Mouse (Mus musculus) E14TG2a.4 (cell line): ENCODE measurements around the gene Kirrel3.

ENCODE experiments used
- H3K27me3 ChIP-seq: 2 replicates; pipeline ENCODE4 v1.6.1; 2014; ENCODE audit warnings: low read length, control low read depth; ENCODE audit not compliant: insufficient read depth
- H3K36me3 ChIP-seq: 2 replicates; pipeline ENCODE4 v1.6.1; 2014; ENCODE audit warnings: low read length, control low read depth; ENCODE audit not compliant: insufficient read depth
- H3K4me1 ChIP-seq: replicated peaks from 2 replicates; pipeline ENCODE4 v1.6.1; 2014; ENCODE audit warnings: low read depth, low read length, control low read depth
- H3K4me3 ChIP-seq: replicated peaks from 2 replicates; pipeline ENCODE4 v1.5.1; 2014; ENCODE audit warnings: mild to moderate bottlenecking, low read length
- H3K9me3 ChIP-seq: 2 replicates; pipeline ENCODE4 v1.6.1; 2014; ENCODE audit warnings: low read length, control low read depth
- CTCF ChIP-seq: conservative IDR thresholded peaks from 2 replicates; pipeline ENCODE4 v1.5.1; 2014; ENCODE audit warnings: low read length
- NANOG ChIP-seq: IDR thresholded peaks from 2 replicates; pipeline ENCODE4 v1.6.1; 2014; ENCODE audit warnings: borderline replicate concordance, low read length, mixed read lengths
- POU5F1 ChIP-seq: IDR thresholded peaks from 2 replicates; pipeline ENCODE4 v1.6.1; 2014; ENCODE audit warnings: low read length, borderline replicate concordance

Kirrel3 gene

GRCm38 (mm10) chr9:34619913-34620312 is 134.2 kb downstream of the Kirrel3 start:
- no peaks in the 10 kb centered on the region for H3K9me3 ChIP-seq
- no peak for TF ChIP-seq CTCF
- TF ChIP-seq POU5F1, result no peak
- TF ChIP-seq NANOG, result no peak
- peaks cover 8% of the 10 kb centered on the region; the same call in 1 of the 2 replicates for H3K4me1 ChIP-seq
- no peak overlapping the region for H3K4me3 ChIP-seq
- 0 out of 2 replicates have a peak, but pooled peaks cover 4% of the 10 kb centered on the region for H3K27me3 ChIP-seq
- no peaks in the 10 kb centered on the region for H3K36me3 ChIP-seq

DNA sequence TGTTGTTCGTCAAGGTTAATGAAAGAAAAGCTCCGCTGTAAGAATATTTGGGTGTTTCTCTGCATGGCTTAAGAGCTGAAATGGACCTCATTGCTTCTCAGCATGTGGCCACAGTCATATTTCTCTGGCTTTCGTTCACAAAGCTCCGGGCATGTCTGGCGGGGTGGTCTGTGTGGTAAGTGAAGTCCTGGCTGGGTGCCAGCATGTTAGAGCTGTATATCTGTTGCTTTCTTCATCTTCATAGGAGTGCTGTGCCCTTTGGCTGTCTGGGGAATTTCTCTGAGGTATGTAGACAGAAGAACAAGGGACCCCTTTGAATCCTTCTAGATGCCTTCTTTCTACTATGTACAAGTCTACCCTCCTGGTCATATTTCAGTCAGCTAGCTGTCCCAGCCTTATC is 137.8 kb downstream of the Kirrel3 start:
- Histone ChIP-seq H3K4me1 (no peaks in the 10 kb centered on the region), H3K4me3 (no peak overlapping the region), H3K36me3 (no peaks in the 10 kb centered on the region), H3K27me3 (0 out of 2 replicates have a peak, but pooled peaks cover 4% of the 10 kb centered on the region), H3K9me3 (no peaks in the 10 kb centered on the region)
- TF ChIP-seq POU5F1 (no peak), CTCF (no peak), NANOG (no peak)

DNA sequence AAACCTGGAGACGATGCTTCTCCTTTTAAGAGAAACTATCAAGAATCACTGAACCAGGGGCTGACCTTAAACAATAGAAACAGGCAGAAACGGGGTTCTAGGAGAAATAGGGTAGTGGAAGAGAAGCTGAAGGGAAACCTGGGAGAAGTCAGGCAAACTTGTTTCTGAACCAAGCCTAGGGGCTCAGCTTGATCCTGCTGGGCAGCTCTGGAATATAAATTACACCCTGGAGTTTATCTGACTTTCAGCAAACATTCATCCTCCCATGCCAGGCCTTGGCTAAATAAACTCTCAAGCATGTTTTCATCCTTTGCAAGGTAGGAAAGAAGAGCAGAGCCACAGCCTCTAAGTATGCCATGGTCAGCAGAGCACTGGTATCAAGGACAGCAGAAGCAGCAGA is 138.3 kb downstream of the Kirrel3 start:
- Histone ChIP-seq H3K36me3 (no peaks in the 10 kb centered on the region), H3K4me3 (no peak overlapping the region), H3K4me1 (no peaks in the 10 kb centered on the region), H3K27me3 (0 out of 2 replicates have a peak, but pooled peaks cover 4% of the 10 kb centered on the region), H3K9me3 (no peaks in the 10 kb centered on the region)
- TF ChIP-seq CTCF (no peak), NANOG (no peak), POU5F1 (no peak)

DNA sequence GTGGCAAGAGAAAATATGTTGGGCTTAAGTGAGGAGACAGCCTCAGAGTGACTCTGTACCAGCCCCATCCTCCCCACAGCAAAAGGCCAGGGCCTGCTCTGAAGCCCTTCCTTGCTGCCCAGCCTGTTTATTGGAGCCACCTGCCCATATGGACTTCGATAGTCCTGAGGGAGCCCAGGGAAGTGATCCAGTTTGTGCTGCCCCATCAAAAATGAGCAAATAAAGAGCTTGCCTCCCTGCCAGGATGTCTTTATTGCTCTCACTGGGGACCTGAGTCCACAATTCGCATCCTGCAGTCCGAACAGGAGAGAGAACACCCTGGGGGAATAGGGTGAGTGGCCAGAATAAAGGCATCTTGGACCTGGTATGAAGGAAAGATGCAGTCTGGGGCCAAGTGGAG is 143.1 kb downstream of the Kirrel3 start:
- TF ChIP-seq NANOG (no peak), POU5F1 (no peak), CTCF (no peak)
- H3K4me3 ChIP-seq, result no peak overlapping the region
- H3K36me3 ChIP-seq, result no peaks in the 10 kb centered on the region
- no peaks in the 10 kb centered on the region for H3K9me3 ChIP-seq
- no peaks in the 10 kb centered on the region for H3K4me1 ChIP-seq
- no peaks in the 10 kb centered on the region for H3K27me3 ChIP-seq

GRCm38 (mm10) chr9:34635696-34636095 is 150.0 kb downstream of the Kirrel3 start:
- H3K4me3 ChIP-seq, result no peak overlapping the region
- H3K4me1 ChIP-seq, result peaks cover 5% of the 10 kb centered on the region; the same call in 1 of the 2 replicates
- no peaks in the 10 kb centered on the region for H3K36me3 ChIP-seq
- no peaks in the 10 kb centered on the region for H3K27me3 ChIP-seq
- peaks cover 11% of the 10 kb centered on the region for H3K9me3 ChIP-seq
- TF ChIP-seq NANOG (no peak; the same call in 1 of the 2 replicates), POU5F1 (no peak), CTCF (no peak)

- Histone ChIP-seq H3K36me3 (no peaks in the 10 kb centered on the region), H3K4me1 (no peaks in the 10 kb centered on the region), H3K4me3 (no peak overlapping the region), H3K27me3 (no peaks in the 10 kb centered on the region), H3K9me3 (peaks cover 11% of the 10 kb centered on the region)
- TF ChIP-seq NANOG, result no peak
- no peak for TF ChIP-seq POU5F1
- no peak for TF ChIP-seq CTCF
These were observed 158.2 kb downstream of the Kirrel3 start for GRCm38 (mm10) chr9:34643917-34644316.

DNA sequence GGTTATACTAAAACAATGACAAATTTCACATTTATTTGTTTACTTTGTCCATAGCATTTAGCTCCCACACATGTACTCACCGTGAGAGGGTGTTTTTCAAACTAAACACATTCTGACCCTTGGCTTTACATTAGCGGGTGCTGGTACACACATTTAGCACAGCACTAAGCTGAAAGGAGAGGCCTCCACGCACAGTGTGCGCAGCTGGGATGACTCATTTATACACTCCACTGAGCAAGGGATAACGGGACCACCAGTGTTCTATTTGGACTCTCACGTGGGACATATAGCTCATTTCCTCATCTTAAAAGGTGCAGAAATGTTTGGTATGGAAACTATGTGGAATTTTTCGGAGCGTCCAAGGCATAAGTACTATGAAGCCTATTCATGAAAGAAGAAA is 158.7 kb downstream of the Kirrel3 start:
- H3K4me1 ChIP-seq, result no peaks in the 10 kb centered on the region
- TF ChIP-seq CTCF (no peak), POU5F1 (no peak), NANOG (no peak)

GRCm38 (mm10) chr9:34646831-34647230 is 161.1 kb downstream of the Kirrel3 start:
- no peak for TF ChIP-seq NANOG
- no peak for TF ChIP-seq POU5F1
- TF ChIP-seq CTCF, result no peak

More for the DNA sequence above, 158.7 kb downstream of the Kirrel3 start:
- Histone ChIP-seq H3K36me3 (no peaks in the 10 kb centered on the region), H3K4me3 (no peak overlapping the region), H3K9me3 (peaks cover 11% of the 10 kb centered on the region), H3K27me3 (no peaks in the 10 kb centered on the region)

GRCm38 (mm10) chr9:34652278-34652677 is 166.6 kb downstream of the Kirrel3 start:
- TF ChIP-seq CTCF, result no peak
- no peak for TF ChIP-seq NANOG
- TF ChIP-seq POU5F1, result no peak
- Histone ChIP-seq H3K4me3 (no peak overlapping the region), H3K36me3 (no peaks in the 10 kb centered on the region), H3K9me3 (peaks cover 5% of the 10 kb centered on the region), H3K4me1 (no peaks in the 10 kb centered on the region), H3K27me3 (0 out of 2 replicates have a peak, but pooled peaks cover 2% of the 10 kb centered on the region)

More at GRCm38 (mm10) chr9:34646831-34647230, 161.1 kb downstream of the Kirrel3 start:
- Histone ChIP-seq H3K4me1 (no peaks in the 10 kb centered on the region), H3K4me3 (no peak overlapping the region), H3K9me3 (no peaks in the 10 kb centered on the region), H3K36me3 (no peaks in the 10 kb centered on the region), H3K27me3 (0 out of 2 replicates have a peak, but pooled peaks cover 2% of the 10 kb centered on the region)

DNA sequence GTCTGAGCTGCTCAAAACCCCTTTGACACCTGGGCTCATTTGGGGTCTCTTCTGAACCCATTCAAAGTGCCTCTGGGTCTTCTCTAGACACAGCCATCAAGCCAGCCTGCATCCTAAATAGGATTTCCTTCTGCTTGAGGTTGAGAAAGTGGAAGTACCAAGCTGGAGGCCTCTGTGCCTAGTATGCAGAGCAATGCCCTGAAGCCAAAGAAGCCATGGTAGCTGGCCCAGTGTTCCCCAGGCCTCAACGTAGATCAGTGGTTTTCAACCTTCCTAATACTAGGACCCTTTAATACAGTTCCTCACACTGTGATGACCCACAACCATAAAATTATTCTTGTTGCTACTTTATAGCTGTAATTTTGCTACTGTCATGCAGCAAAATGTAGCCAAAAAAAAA is 167.4 kb downstream of the Kirrel3 start:
- Histone ChIP-seq H3K36me3 (no peaks in the 10 kb centered on the region), H3K4me1 (no peaks in the 10 kb centered on the region), H3K27me3 (0 out of 2 replicates have a peak, but pooled peaks cover 2% of the 10 kb centered on the region), H3K4me3 (no peak overlapping the region), H3K9me3 (peaks cover 14% of the 10 kb centered on the region)
- no peak for TF ChIP-seq POU5F1
- TF ChIP-seq CTCF, result no peak
- TF ChIP-seq NANOG, result no peak
